Mouse (Mus musculus) MEL-GATA-1-ER (cell line): ENCODE measurements around the gene Hspb8.

Experiments
- DNase-seq: peaks from one replicate; pipeline ENCODE4 v3.0.0-alpha.2; 2012; ENCODE audit warnings: low read depth; ENCODE audit errors: extremely low read depth

The Hspb8 gene

DNA sequence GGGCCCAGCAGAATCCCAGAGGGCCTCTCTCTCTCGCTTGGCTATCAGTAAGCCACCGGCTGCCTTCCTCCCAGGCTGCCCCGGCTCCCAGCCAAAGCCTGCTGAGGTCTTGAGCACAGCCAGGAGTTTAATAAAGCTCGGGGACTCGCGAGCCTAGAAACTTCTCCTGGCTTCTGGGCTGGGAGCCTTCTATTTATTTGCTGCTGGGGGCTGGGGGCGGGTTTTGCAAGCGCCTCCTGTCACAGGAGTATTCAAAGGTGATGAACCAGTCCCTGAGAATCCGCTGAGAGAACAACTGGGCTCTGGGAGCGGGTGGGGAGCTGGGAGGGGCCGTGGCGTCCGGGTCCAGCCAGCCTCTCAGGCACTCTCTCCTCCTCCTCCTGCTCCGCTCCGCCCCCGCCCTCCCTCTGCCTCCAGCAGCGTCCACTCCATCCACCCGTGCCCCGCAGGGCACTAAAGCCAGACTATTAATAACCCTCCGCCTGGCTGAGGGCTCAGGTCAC lies at the start of gene Hspb8:
Hspb8 (minus strand) TSS at position 166 of the 503 bp plus-strand sequence.
- no peak for DNase-seq

DNA sequence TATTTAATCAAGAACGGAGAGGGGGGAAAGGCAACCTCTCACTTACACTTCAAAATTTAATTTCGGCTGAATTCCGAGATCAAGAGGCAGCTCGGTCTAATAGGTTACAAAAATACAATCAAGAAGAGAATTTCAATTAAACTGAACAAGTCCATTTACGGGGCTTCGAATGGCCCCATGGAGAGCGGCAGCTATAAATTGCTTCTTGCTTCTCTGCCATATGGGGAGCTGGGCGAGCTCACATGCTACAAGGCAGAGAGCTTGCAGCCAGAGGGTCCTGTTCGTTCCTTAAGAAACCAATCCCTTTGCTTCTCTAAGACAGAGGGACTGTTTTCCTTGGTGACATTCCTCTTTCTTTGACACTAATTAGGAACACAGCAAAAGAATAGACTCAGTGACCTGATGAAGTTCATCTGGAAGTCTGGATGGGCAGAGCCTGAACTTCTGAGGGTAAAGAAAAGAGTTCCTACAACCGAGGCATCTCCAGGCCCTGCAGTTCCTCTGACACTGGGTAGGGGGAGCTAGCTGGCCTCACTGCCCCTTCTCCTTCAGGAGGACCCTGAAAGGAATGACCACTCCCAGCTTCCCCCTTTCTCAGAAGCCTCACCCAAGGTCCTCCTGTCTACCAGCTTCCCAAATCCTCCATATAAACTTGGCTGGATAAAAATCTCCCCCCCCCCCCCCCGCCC lies 38.8 kb upstream of the Hspb8 start:
- no peak for DNase-seq

DNA sequence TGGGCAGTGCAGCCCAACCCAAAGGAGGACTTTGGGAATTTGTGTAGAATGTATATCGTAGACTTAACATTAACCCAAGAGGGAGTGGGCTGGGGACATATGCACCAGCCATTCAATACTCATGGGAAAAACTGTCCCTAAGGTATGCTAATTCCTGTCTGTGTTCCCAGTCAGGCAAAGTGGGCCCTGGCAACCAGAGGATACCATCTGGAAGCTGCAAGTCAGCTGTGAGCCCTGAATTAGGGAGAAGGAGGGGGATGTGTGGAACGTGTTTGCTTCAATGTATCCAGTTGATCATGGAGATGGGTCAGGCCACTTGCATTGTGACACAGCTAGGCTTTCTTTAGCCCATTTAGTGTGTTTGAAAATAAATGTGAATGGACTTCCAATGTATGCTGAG lies 37.3 kb upstream of the Hspb8 start:
- DNase-seq: no peak

DNA sequence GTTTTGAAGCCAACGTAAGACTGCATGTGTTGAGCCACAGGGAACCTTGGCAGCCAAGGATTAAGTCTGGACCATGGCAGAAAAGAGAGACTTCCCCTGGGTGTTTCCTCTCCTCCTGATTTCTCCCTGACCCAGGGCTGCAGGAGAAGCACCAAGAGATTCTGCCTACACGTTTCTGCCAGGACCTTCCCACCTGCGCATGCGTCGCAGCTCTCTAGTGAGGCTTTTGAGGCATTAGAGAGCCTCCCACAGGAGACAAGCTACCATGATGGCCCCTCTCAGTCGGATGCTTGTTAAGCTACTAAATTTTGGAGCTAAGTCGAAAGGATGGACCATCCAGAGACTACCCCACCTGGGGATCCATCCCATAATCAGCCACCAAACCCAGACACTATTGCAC lies 35.1 kb upstream of the Hspb8 start:
- DNase-seq: no peak

DNA sequence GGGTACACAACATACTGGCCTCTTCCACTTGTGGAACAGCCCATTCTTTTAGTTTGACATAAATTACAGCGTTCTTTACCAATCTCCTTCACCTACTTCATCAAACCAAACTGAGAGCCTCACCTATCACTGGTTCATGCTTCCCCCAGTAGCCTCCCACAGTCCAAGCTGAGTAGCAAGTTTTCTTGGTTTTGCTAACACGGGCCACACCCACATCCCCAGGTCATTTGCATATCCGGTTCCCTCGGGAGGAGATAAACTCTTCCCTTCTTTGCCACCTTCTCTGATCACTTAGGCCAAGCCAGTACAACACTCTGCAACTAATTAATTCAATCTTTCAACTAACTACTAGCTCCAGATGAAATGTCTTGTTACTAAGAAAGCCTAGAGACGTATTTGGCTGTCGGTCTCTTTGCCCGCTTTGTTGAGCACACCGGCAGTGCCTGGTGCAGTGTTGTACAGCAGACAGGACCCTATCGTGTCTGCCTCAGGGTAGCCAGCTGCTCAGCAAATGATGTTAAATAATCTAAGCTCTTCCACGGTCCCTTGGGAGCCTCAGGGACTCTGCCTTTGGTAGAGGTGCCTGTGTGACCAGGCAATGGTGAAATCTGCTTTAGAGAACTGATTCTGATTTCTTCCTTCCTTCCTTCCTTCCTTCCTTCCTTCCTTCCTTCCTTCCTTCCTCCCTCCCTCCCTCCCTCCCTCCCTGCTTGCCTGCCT lies 34.3 kb upstream of the Hspb8 start:
- DNase-seq: no peak

DNA sequence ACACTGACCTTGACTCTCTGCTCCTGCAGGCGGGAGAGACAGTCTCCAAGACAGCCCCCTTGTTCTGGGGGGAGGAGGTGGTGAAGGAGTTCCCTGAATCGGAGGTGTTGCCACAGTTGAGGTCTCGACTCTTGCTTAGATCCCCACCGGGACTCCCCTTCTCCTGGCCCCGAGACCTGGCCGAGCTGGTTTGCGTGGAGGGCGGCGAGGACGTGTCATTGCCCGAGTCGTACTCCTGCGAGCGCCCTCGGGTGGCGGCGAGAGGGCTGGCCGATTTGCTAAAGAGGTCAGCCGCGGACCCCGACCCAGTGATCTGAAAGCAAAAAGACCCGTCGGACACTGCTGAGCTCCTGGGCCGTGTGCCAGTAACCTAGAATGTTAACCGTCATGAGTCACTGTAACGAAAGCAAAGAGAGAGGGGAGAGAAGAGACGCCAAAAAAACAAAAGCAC lies 30.8 kb upstream of the Hspb8 start:
- DNase-seq: no peak

DNA sequence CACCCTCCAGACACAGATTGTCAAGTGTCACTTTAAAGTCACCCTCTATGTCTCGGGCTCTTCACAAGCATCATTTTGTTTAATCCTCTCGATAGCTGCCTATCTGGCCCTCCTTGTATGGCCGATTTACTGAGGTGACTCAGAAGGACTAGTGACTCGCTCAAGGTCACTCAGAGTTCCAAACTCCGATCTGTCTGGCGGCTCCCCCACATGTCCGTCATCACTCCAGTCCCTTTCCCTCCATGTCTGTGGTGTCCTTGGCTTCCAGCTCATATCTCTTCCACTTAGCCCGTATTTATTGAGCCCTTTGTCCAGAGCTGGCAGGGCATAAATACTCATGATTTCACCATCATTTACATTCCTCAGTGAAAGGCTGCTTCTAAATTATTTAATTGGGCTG lies 28.2 kb upstream of the Hspb8 start:
- no peak for DNase-seq

DNA sequence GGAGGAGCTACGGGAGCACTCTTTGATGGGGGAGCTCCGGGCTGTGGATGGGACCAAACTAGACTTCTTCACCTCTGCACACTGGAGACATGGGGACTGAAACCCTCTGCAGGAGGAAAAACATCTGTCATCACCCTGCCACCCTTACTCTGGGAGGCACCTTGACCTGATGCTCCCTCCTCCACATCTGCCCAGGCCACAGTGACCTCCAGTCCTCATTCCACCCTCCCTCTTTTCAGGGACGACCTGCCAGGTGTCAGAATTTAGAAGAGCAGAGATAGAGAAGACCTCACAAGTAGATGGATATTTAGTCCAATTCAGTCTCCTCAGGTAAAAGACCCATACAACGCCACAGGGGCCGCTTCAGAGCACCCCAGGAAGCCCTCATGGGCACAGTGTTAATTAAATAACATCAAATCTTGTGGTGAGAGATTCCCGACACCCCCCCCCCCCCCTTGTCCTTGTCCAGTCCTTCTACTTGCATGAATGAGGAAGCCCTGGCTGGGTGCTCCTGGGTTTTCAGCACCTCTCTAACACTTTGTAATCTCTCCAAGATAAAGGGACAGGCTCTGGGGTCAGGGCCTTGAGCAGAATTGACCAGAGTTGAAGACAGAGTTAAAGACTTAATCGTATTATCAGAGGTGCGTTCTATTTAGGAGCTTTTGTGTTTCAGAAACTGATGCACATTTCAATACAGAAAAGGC lies 27.0 kb upstream of the Hspb8 start:
- no peak for DNase-seq

DNA sequence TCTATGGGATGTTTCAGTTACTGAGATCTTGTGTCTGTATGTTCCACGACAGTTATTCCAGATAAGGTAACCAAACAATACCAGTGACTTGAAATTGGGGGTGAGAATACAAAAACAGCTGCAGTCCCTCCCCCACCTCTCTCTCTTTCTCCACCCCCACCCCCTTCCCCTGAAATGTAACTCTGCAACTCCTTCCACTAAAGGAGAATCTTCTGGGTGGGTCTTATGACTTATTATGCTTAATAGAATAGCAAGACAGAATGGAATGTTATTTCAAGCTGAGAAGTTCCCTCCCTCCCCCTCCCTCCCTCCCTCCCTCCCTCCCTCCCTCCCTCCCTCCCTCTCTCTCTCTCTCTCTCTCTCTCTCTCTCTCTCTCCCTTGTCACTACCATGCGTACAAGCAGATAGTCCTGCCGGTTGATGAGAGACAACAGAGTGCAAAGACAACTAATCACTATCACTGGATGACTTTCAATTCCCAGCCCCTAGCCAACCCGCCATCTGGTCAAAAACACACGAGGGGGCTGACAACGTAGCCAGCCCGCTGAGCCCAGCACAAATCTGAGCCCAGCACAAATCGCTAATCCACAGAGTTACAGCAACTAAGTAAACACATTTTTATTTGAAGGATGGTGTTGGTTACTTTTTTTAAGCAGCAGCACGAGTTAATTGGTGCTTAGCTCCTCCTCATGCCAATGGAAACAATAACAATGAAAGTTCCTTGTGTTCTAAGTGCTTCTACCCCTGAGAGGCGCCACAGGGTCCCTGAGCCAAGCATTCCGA lies 25.9 kb upstream of the Hspb8 start:
- DNase-seq: no peak

DNA sequence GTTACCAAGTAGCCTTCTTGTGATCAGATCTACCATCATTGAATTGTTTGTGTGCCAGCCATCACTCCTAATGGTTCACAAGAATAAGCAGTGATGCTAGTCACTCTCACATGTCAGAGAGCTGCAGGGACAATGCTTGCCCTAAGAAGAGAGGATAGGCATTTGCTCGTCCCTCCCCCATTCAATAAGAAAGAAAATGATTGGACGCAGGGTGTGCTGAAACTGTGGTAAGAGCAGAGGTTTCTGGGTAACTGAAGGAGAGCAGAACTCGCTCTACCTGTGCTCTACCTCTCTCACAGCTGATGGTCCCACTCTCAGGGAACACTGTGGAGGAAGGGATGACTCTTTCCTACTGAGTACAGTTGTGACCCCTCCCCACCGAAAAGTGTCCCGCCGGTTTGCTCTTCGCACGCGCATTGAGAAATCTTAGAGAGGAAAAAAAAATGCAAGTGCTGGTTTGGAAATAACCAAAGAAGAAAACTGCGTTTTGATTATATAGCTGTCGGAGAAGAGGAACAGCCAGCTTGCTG lies 25.2 kb upstream of the Hspb8 start:
- DNase-seq: no peak

DNA sequence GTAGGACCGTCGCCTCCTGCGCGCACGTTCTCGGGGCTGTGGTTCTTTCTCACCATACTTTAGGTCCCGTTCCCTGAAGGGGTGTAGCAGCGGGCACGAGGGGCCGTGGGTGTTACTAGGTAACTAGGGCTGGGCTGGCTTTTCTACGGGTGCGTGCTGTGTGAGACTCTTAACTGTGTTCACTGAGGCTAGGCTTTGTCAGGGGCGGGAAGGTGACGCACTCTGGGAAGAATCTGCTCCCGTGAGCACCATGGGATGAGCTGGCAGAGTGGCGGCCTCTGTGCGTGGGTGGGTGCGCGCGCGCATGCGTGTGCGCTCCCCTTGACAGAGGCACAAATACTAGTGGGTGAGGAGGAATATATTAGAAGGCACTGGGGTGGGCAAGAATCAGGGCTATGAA lies 23.9 kb upstream of the Hspb8 start:
- no peak for DNase-seq

DNA sequence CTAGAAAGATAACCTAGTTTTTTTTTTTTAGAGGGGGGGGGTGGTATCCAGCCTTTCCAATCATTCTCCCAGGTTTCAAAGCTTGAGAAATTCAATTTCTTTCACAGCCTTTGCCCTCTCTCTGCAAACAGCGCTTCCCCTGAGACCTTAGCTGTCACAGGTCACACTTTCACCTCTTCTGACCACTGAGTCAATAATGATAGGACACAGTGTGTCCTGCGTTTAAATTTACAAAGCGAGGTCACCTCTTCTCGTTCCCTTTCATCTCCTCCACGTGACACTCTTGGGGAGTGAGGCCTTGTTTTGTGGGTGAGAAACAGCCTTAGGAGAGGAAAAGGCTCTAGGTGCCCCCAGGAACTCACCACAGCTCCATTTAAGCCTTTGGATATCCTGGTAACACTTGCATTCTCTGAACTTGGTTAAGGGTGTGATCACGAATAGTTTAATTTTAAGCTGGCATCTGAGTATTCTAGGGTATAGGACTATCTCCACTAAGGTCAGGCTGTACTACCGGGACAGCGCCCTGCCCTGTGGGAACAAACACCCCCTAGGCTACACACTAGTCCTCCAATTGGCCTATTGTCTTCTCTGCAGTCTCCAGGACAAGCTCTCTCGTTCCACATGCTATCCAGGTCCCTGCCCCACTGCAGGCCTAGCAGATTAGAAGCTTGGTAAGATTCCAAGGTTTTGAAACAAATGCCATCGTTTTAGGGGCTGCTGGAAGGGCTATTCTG lies 23.1 kb upstream of the Hspb8 start:
- no peak for DNase-seq

DNA sequence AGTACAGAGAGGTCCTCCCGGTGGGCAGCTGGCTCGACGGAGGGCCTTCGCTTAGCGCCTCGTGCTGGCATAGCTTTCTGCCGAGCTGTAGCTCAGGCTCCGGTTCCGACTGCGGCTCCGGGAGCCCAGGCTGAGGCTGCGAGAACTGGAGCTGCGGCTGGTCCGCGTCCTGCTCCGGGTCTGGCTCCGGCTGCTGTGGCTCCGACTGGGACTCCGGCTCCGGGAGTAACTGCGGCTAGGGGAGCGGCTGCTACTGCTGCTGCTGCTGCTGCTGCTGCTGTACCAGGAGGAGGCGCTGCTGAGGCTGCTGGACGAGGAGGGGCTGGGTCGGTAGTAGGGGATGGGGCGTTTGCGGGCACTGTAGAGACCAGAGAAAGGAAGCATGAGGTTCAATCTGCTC lies 21.9 kb upstream of the Hspb8 start:
- DNase-seq: no peak

DNA sequence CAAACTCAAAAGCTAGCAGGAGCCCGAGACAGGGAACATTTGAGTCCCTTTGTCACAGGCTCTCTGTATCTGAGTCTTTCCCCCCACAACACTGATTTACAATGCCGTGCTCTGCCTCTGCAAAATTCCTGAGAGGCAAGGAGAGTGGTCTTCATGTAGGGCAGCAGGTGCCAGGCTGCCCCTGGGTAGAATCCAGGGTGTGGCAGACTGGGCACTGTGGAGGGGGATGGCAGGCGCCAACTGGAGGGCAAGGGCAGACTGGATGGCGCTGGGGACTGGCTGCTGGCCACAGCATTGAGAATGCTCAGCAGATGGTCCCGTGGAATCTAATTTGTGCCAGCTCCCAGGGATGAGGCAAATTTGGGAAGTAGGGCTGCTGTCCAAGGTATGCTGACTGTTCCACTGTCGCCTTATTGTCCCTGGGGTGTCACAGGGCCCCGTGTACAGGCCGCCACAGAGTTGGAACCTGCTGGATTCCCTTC lies 20.8 kb upstream of the Hspb8 start:
- DNase-seq: no peak

DNA sequence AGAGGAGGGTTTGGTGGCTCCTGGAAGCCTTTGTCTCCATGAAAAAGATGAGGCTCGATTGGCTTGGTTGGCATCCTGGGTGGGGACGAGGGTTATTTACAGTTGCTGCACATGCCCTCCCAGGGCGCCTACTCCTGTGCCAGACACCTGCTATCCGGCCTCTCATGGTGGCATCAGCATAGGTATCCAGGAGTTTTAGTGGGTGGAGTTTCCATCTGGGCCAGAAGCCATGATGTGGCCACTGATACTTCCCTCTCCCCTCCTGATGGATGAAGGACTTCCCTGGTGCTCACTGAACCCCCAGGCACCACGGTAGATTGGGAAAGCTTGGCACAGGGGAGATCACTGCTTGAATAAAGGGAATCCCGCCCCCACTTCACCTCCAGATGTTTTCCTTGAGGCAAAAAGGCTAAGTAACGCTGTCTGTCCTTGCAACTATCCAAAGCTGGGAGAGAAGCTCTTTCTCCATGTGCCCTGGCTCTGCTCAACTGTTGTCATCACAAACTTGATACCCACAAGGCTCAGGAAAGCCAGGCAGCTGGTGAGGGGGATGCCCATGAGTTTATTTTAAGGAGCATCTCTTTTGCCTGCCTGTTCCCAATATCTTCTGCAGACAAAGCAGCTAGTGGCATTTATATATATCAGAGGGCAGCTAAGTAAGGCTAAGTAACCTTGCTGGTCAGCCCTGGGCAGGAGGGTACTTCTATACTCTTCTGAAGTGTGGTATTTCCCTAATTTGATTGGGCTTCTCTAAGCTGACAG lies 20.2 kb upstream of the Hspb8 start:
- no peak for DNase-seq

DNA sequence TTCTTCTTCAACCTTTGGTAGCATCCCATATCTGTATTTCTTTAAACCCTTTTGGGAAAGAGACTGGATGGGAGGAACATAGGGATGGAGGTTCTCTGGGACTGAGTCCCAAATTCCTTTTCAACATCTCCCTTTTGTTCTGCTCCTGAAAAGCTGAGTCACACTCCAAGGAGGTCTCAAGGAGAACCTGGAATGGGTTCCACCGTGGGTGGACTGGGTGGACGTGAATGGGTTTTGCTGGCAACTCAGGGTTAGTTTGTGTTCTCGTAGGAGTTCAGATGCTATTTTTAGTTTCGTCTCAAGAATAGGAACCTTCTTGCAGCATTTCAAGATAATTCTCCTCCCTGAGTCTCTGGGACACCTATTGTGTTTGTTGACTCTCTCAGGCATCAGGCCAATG lies 17.6 kb upstream of the Hspb8 start:
- no peak for DNase-seq

DNA sequence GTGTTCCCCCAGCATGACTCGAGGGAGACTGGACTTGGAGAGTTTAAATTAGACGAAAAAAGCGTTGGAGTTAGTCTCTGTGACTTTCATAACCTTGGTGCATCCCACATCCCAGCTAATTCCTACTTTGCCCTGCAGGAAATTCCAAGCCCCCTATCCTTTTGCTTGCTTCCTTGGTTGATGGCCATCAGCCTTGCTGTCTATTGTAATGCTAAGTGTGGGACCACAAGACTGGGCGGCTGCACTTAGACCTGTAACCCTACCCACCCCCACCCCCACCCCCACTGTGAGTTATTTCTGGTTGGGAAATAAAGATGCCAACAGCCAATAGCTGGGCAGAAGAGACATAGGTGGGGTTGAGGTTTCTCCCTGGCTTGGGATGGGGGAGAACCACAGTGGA lies 15.7 kb upstream of the Hspb8 start:
- no peak for DNase-seq

DNA sequence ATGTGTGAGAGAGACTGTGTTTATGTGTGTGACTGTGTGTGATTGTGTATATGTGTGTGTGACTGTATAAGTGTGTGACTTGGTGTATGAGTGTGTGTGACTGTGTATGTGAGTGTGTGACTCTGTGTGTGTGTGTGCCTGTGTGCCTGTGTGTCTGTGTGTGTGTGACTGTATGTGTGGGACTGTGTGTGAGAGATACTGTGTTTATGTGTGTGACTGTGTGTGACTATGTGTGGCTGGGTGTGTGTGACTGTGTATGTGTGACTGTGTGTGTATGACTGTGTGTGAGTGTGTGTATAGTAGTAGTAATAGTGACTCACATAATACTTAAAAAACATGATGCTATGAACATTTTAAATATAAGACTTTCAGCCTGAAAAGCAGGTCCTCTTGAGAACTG lies 13.5 kb upstream of the Hspb8 start:
- no peak for DNase-seq

DNA sequence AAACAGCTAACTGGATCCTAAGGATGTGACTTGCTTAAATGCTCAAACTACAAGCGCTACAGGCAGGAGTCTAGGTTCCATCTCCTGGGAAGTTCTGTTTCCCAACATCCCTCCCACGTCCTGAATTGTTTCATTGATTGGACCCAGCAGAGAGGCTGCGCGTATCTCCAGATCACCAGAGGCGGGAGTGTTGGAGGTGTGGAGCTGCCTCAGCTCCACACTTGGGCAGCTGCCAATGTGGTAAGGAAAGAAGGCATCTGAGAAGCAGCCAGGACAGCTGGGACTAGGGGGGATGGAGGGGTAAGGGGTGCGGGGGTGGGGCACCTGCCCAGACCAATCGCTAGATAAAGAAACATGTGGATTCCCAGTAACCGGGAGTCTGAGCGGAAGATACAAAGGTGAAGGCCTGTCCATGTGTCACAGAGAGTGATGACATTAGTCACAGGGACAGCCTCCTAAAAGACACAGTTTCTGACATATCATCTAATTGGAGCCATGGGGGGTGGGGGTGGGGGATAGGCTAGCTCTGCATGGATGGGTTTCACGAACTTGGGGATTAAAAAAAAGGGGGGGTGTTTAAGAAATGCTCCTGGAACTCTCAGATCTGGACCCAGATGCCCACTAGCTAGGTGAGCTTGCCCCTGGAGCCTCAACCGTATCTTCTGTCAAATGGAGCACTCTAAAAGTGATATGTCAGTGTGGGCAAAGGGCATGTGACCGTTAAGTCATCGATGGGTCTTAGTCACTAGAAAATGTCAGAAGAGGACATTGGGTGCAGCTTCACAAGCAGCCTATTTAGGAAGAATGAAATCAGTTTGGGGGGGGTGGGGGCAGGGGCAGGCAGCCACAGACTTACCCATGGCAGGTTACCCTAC lies 12.5 kb upstream of the Hspb8 start:
- DNase-seq: no peak
